Mouse (Mus musculus) right cerebral cortex, postnatal 14 days (tissue): ENCODE results near the gene Ltbp2.

Source experiments
- DNase-seq: peaks from one replicate; pipeline ENCODE4 v3.0.0; 2022

The Ltbp2 gene

DNA sequence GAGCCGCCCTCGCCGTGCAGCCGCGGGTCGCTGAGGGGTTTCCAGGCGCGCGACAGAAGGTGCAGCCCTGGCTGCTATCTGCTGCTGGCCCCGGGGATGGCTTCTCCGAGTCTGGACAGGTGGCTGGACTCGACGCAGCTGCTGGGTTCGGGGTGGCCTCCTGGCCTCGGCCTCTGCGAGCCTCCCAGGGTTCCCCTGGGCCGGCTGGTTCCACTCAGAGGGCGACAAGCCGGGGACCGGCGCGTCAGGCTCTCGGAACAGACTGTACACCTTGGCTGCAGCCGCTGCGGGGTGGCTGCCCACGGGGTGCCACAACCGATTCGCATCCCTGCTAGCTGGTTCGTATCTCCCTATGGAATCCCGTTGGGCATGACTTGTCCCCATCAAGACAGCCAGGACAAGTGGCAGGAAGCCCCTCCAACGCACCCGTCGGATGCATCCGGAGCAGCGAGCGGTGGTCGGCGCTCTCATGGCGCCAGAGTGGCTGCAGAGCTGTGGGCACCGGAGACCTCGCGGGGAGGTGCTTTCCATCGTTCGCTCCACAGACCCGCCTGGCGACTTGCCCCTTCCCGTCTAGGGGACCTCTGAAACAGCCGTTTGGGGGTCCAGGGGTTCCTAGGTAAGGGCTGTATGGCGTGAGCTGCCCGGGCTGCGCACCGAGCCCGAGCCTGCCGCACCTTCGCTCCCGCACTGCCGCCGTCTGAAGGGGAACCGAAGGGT is 411 bp downstream of the Ltbp2 start:
- no peak for DNase-seq

DNA sequence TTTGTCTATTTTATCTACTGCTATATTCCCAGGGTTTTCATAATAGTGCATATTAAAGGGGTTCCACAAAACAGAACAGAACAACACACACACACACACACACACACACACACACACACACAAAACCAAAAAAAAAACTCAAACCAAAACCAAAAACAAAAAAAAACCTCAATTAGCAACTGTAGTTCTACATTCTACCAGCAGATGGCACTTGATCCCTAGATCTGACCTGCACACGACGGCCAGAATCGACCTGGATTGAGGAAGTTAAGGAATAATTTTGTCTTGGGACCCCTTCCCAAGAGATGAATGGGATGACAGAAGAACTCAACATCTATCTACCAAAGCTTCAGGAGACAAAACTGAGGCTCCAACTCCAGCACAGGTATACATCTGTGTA is 2.9 kb downstream of the Ltbp2 start:
- no peak for DNase-seq

DNA sequence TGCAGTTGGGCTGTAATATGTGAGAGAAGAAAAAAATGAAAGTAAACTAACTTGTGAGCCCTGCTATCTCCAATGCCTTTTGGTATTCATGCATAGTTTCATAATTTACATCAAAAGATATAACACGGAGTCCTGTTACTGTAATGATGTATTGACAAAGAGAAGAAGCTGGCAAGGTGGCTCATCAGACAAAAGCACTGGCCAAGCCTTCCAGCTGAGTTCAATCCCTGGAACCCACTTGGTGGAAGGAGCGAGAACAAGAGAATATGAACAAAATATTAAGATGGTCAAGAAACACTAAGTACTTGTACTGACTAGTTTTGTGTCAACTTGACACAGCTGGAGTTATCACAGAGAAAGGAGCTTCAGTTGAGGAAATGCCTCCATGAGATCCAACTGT is 4.0 kb downstream of the Ltbp2 start:
- no peak for DNase-seq

DNA sequence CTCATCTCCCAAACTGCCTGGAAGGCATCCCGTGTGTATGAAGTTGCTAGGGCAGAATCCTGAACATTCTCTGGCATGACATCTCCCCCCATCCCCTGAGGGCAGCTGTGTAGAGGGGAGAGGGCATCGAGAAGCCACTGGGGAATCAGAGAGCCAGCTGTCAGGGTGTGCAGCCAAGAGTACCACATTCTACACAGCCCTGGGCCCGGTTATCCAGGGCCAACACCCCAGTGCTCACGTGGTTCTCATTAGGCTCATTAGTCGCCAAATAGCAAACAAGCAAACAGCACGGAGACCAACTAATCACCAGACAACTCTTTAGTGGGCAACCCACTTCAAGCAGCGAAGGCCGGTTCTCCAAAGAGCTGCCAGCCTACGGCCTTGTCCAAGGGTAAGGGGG is 10.9 kb downstream of the Ltbp2 start:
- DNase-seq: no peak

DNA sequence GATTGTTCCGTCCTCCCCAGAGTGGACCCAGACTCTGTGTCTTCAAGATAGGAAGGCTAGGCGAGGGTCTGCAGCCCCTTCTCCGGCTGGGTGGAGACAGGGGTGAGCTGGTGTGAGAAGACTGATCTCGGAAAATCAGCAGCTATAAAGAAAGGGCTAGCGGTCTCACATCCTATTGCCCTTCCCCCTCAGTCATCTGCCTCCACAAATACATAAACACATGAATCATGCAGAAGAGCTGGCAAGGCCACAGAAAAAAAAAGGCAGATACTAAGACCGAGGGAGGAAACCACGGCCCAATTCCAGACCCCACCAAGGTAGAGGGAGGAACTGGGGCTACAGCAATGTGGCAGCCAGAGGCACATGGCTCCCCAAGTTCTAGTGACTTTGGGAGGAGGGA is 11.5 kb downstream of the Ltbp2 start:
- no peak for DNase-seq

DNA sequence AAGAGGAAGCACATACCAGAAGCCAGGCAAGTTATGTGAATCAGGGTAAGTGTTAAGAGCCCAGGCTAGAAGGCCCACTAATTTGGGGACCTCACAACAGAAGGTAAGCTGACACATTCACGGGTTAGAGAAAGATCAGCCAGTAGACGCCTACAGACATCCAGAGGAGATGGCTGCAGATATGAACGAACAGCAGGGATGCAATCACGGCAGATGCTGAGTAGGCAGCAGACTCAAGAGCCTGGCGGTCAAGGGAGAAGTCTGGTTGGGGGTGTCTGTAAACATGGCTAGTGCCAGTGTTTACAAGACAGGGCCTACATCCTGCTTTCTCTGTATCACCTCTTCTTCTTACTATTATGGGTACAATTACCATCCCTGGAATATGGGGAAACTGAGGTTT is 13.1 kb downstream of the Ltbp2 start:
- no peak for DNase-seq

DNA sequence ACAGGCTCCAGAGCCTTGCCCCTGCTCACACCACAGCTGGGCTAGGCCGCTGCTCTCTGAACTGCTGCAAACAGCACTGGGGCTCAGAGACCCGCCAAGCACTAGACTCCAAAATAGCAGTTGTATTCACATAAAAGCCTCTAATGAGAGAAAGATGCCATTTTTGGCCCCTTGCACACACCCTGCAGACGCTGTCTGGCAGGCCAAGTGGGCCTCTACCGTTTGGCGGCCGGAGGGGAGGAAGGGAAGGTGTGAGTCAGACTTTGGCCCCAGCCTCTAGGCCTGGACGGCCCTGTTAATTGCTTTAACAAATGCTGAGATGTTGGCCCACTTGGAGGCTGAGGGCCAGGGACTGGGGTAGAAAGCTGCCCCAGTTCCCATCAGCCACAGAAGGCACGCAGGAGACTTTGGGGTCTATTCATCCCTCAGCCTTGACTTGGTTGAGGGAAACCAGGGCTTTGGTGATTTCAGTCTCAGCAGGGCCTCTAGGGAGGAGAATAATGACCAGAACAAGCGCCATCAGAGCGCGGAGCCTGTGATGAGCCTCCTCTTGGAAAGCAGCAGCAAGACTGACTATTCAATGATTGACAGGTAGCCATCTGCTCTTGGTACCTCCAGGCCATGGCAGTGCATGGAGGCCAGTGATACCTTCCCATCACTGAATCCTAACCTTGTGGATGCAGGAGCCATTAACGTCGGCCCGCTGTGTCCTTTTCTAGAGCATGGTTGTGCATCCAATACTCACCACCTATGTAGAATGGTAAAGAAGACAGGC is 14.0 kb downstream of the Ltbp2 start:
- DNase-seq: no peak

DNA sequence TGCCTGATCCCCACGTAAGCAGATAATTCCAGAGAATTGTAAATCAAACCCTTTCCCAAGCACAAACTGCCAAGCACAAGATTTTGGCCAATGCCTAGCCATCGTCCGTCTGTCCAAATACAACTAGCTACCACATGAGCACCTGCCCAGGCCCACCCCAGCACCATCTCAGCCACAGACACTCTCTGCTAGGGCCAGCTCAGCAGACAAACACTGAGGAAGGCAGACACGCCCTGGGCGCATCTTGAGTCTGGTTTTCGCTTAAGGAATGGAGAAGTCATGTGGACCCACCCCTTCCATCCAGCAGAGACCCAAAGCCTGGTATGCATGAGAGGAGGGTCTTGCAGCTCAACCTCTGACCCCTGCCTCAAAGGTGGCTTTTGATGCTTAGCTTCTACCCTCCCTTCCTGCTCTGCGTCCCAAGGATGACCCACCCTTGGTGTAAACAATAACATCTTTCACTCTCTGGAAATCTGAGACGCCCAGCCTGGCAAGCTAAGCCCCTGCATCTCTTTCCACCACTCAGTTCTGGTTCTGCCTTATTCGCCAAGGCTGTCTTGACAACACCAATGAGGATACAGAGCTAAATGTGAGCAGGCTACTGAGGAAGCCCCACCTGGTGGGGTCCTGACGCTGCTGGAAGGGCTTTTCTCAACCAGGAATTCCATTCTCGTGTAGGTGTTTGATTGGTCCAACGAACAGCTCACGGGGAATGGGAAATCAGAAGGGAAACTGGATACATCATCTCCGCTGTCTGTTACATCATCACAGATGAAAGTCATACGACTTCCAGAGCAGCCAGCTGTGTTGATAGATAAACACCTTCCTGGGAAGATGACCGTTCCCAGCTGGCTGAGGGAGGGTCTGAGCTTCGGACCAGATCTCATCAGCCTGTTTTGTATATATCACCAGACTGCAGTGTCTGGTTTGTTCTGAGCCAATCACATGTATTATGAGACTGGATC is 17.9 kb downstream of the Ltbp2 start:
- DNase-seq: no peak

DNA sequence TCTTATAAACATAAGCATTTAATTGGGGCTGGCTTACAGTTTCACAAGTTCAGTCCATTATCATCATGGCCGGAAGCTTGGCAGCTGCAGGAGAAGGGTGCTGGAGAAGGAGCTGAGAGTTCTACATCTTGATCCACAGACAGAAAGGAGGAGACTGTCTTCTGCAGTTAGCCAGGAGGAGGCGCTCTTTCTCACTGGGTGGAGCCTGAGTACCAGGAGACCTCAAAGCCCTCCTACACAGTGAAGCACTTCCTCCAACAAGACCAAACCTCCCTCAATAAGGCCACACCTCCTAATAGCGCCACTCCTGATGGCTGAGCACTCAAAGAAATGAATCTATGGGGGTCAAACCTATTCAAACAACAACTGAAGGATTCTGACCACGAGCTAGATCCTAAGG is 18.6 kb downstream of the Ltbp2 start:
- no peak for DNase-seq

DNA sequence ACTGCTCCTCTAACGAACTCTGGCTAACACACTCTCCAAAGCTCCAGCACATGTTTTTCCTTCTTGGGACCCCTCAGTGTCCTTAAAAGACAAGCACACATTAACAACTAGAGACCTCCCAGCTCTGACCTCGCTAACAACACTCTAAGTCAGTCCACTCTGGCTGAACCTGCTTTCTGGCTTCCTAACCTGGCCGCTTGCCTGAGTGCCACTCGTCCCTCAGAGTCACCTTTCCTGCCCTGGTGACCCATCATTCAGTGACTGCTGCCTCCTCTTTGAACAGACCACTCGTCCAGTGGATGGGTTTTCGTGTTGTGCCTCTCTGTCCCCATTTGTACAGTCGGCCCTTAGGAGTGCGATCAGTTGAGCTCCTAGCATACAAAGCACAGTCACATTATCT is 19.8 kb downstream of the Ltbp2 start:
- DNase-seq: no peak

DNA sequence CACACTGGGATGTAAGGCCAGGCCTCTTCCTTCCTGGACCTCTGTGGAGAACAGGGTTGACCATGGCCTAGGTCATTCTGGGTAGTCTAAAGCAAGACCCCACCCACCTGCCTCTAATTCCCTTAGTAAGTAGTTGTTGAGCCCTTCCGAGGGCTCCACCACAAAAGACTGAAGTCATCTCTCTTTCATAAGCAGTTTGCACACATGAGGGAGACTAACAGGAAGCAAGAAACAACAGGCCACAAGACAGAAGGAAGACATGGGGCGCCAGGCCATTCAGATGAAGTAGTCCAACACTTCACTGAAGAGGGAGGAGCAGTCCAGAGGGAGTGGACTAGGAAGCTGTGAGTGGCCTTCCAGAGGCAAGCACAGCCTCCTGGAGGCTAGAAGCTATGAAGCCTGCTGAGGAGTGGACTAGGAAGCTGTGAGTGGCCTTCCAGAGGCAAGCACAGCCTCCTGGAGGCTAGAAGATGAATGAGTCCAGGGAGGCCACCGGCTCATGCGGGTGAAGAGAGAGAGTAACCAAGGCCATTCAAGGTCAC is 21.2 kb downstream of the Ltbp2 start:
- no peak for DNase-seq

DNA sequence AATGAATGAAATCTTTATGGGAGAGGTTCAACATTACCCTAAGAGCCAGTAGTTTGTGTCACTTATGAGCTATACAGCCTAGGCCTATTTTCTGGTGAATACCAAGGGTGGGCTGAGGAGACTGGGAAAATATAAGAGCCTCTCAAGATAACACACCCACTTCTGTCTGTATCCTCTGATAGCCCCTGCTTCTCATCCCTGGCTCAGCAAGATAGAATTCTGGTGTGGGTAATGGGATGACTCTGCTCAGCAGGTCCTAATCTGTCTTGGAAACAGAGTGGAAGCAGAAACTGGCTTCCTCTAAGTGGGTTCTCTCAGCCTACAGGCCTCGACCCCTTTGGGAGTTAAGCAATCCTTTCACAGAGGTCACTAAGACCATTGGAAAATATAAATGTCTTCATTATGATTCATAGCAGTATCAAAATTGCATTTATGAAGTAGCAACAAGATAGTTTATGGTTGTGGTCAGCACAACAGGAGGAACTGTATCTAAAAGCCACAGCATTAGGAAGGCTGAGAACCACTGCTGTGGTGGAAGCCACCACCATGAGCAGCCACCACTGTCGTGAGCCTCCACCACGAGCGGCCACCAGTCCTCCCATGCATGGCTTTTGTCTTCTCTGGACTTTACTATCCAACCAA is 21.8 kb downstream of the Ltbp2 start:
- DNase-seq: no peak

DNA sequence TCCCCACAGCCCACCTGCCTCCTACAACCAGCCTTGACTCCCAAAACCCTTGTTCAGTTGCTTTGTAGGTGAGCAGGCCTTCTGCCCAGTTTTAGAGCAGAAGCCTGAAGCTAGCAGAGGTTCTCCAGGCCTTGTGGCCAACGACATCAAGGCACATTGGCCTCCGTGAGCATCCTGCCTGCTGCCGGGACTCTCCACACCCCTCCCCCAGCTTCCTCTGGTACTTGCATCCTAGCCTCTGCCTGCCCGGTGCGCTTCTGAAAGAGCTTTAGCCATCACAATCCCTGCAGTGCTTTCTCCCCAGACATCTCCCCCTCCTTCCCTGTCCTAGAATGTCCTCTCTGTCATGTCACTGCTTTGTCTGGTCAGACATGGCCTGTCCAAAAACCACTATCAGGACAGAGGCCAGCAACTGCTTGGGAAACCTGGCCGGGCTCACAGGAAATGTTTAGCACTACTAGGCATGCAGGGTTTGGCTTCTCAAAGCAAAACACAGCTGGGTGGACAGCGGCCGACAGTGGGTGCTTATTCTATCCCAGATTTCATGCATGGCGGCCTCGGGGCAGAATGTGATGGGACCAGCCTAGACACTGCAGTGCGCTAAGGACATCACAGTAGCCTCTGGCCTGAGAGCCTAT is 24.8 kb downstream of the Ltbp2 start:
- DNase-seq: no peak

DNA sequence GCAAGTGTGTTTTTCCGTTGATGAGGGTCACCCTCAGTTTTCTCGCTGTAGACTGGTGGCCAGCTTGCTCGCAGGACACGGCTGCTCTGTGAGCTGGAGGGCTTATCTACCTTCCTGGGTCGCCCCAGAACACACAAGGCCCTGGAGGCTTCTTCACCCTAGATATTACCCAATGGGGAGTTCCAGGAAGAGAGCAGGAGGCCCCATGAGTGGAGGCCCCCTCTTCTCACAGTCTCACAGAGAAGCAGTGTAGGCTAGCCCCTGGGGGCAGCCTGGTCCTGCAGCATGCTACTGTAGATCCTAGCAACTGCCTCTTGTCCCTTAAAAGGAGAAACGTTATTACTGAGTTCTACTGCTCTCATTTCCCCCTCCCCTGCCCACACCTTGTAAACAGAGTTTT is 28.4 kb downstream of the Ltbp2 start:
- DNase-seq: no peak

DNA sequence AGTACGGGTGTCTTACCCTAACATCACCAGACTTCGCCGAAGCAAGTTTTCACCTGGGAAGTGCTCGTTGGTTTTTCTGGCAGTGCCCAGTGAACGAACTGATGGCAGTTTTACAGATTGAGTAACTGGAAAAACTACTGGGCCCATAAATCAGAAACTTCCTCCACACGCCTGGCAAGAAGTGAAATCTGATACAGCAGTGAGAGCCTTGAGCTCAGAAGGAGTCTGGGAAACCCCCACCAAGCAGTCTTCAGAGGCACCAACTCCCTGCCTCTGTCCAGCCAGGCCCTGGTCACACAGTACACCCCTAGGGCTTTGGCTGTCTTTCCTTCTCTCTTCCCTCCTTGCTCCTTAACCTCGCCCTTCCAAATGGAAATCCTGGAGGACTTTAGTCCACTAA is 28.9 kb downstream of the Ltbp2 start:
- no peak for DNase-seq

DNA sequence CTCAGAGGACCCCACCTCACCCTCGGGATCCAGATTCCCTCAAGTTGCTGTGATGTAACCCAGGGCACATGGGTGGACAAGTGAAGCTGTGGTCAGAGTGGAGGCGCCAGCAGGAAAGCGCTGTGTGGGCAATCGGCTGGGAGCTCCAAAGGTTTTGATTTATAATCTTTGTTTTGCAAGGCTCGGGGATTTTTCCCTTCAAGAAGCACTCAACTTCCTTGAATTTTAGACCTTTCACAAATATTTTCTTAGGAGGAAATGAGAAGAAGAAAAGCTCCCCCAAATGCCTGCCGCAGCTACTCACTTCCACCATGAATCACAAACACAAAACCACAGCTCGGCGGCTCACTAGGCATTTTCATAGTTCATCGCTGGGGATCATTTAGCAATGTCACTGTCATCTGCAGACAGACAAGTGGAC is 29.7 kb downstream of the Ltbp2 start:
- DNase-seq: no peak

DNA sequence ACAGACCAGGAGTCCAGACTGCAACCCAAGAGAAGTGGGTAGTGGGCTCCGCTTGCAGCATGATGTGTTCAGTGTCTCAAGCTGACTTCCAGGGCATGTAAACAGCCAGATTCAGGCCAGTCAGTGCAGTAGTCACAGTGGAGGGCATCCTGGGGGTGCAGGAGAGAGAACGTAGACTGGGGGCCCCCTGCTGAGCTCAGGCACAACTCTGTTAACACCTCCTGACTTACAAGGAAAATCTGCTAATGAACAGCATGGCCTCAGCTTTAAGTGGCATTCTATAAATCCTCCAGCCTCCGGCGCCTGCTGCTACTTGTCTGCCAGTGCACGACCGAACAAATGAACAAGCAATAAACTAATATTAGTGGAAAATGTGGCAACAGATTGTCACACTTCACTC is 33.6 kb downstream of the Ltbp2 start:
- no peak for DNase-seq

DNA sequence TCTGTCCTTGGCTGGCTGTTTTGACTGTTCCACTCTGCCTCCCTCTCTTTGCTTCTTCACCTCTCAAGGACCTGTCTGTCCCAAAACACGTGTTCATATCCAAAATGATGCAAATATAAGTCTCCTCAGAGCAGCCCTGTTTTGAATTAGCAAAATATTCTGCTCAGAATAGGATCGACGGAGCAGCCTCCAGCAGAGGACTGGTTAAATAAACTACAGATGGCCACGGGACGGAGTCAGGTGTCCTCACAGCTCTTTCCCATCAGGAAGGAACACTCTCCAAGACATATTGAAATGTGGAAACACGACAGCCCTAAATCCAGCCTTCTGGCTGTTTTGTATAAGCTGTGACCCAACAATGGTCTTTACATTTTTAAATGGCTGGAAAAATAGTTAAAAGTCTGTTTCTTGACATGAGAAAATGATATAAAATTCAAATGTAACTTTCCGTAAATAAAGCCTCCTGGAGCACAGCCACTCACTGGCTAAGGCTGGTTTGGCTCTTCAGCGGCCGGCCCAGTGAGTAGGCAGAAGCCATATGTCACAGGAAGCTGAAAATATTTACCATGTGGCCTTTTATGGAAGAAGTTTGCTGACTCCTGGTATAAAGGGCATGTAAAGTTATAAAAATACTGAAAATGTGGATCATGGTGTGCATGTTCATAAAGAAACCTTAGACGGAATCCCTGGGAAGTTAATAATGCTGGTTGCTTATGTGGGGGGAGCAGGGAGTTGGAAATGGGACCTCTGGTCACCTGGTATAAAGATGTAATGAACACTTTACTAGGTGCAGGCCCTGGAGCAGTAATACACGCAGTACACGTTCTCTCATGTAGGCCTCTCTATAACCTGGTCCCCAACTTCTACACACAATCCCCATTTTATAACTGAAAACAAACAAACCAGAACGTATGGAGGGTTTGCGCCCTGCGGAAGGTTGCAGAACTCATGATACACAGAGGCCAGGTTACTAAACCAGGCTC is 34.9 kb downstream of the Ltbp2 start:
- DNase-seq: no peak

DNA sequence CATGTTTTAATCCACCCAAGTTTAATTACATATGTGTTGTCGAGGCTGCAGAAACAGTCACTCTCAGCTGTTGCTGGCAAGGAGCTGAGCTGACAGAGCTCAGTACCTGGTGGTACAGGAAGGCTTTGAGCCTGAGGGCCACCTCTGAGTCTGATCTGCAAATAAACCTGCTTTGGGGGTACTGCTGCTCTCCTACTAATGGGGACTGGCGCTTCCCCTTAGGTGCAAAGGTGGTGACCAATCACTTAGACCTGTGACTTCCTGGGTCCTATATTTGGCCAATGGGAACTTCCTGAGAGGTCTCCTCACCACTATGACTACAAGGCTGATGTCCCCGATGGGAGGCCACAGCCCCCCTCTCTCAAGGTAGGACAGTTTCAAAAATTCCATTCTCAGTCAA is 35.6 kb downstream of the Ltbp2 start:
- DNase-seq: no peak

DNA sequence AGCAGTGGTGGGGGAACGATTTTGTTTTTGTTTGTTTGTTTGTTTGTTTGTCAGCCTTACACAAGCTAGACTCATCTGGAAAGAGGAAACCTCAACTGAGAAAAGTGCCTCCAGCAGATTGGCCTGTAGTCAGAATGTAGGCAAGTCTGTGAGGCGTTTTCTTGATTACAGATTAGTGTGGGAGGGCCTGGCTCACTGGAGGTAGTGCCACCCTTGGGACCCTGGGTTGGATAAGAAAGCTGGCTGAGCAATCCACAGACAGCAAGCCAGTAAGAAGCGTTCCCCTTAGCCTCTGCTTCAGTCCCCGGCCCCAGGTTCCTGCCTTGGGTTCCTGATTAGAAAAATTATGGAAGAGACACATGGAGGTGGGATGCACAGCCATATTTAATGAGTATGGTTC is 36.4 kb downstream of the Ltbp2 start:
- no peak for DNase-seq

DNA sequence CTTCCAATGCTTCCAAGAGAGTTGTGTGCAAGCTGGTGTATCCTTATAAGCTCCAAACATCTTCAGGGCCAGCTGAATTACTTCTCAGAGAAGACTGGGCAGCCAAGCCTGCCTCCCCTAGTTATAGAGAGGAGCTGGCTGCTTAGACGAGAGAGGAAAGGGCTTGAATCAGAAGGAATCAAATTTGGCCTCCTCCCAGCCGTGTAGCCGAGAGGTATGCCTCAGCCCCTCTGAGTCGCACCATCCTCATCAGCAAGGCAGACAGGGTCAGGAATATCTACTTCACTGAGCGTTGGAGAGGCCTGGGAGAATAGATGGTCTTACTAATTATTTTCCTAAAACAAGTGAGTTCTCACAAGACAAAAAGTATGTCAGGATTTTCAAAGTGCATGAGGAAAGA is 40.7 kb downstream of the Ltbp2 start:
- DNase-seq: no peak
